Mouse (Mus musculus) hindbrain, embryonic 14.5 days (tissue): ENCODE results near the gene Gm49384. TPM values are rescaled to one million over a fixed set of nuclear protein-coding genes. Genes with fewer than 3 reads are reported as not detected.

Source experiments
- ATAC-seq: fragments of 200-750 bp; cut with Nextera tagmentation; 2 replicates; pipeline ENCODE4 v1.8.0; 2017; ENCODE audit warnings: moderate number of reproducible peaks, mild to moderate bottlenecking, moderate TSS enrichment, moderate library complexity; ENCODE audit not compliant: low FRiP score
- DNase-seq: peaks from one replicate; pipeline ENCODE4 v3.0.0-alpha.2; 2015; ENCODE audit warnings: low spot score
- H3K27ac ChIP-seq: fragments of 300-500 bp; sonication (generic); 2 replicates; pipeline ENCODE4 v1.5.1; 2014; ENCODE audit warnings: mild to moderate bottlenecking, moderate library complexity
- H3K27me3 ChIP-seq: fragments of 300-500 bp; sonication (generic); 2 replicates; pipeline ENCODE4 v1.6.1; 2014; ENCODE audit warnings: mild to moderate bottlenecking, low read length, mixed read lengths; ENCODE audit not compliant: control insufficient read depth, insufficient read depth
- H3K36me3 ChIP-seq: fragments of 300-500 bp; sonication (generic); replicated peaks from 2 replicates; pipeline ENCODE4 v1.6.1; 2014; ENCODE audit not compliant: control insufficient read depth, insufficient read depth
- H3K4me1 ChIP-seq: fragments of 300-500 bp; sonication (generic); replicated peaks from 2 replicates; pipeline ENCODE4 v1.6.1; 2014; ENCODE audit warnings: antibody characterized with exemption, low read length, mixed read lengths; ENCODE audit not compliant: control insufficient read depth, insufficient read depth
- H3K4me2 ChIP-seq: fragments of 300-500 bp; sonication (generic); replicated peaks from 2 replicates; pipeline ENCODE4 v1.6.1; 2014; ENCODE audit warnings: mild to moderate bottlenecking, moderate library complexity
- H3K4me3 ChIP-seq: fragments of 300-500 bp; sonication (generic); replicated peaks from 2 replicates; pipeline ENCODE4 v1.5.1; 2014; ENCODE audit warnings: mild to moderate bottlenecking, low read length
- H3K9ac ChIP-seq: fragments of 300-500 bp; sonication (generic); 2 replicates; pipeline ENCODE4 v1.6.1; 2014
- H3K9me3 ChIP-seq: fragments of 300-500 bp; sonication (generic); 2 replicates; pipeline ENCODE4 v1.6.1; 2016; ENCODE audit warnings: low read length; ENCODE audit not compliant: control insufficient read depth
- WGBS: fragments of 180-500 bp; shearing (Covaris S2); extraction: QIAGEN DNeasy Blood & Tissue Kit; methylation state at CpG from one replicate; pipeline ENCODE4 v1.1.7; 2014; 5-methylcytosine and 5-hydroxymethylcytosine counted together
- polyA plus RNA-seq: library from polyadenylated mRNA; unstranded; fragments of >200 nt; fragmentation: Nextera tagmentation; extraction: Ambion mirVana; gene quantifications from 2 replicates; pipeline ENCODE4 v1.2.1, GENCODE M21; 2014

Gene Gm49384
- 10.4 and 12.5 TPM in 2 replicates for polyA plus RNA-seq

DNA sequence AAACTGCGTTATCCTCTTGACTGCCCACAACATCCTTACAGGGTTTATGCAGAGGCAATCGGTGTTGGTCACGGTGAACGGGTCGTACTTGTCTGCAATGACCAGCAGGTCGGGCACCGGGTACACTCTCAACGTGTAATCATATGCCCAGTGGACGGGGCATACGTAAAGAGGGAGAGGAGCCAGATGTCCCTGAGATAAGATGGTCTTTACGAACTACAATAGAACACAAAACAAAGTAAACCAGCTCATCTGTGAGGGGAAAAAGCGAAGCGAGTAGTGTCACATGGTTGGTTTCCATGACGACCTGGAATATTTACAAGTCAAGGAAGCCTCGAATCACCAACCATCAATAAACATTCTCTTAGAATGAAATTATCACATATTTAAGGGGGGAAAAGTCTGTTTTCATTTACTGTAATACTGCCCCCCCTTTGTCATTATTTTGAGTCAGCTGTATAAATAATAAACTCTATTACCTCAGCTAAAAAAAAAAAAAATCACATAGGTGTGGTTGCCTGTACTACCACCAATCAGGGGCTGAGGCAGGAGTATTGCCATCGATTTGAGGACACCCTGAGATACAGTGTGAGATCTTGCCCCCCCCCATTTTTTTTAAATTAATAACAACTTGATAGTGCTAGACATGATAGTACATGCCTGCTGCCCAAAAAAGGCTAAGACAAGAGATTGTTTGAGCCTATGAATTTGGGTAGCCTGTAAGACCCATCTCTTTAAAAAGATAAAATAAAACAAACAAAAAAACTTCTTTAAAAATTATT, at the start of gene Gm49384:
TSS of gene Gm49384 (minus strand) at position 216 of the 782 bp plus-strand sequence.
- 57% methylated on average over 16 of the region's 16 CpGs for WGBS

DNA sequence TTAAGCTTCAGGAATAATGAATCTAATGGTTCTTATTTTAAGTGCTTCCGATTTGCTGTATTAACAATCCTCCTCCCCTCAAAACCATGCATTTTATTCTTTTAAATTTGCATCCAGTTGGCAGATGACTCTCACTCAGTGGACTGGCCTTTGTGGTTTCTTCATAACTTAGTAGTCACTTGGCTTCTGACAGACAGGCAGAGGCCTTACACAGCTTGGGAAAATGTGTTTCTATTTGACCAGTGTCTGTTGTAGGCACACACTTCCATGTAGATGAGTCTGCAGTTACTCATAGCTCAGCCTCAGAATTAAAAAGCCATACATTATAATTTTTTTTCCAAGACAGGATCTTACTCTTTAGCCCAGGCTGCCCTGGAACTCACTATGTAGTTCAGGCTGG, 49.7 kb upstream of the Gm49384 start:
- DNase-seq (no peak), ATAC-seq (no peak)
- no peaks in the 10 kb centered on the region for H3K4me1 ChIP-seq
- 100% methylated on average over 1 of the region's 1 CpGs for whole genome bisulfite sequencing
- H3K4me2 ChIP-seq, result no peak overlapping the region
- H3K9ac ChIP-seq, result no peak overlapping the region
- H3K27ac ChIP-seq, result no peak overlapping the region
- no peak overlapping the region for H3K4me3 ChIP-seq
- H3K9me3 ChIP-seq, result no peaks in the 10 kb centered on the region
- H3K36me3 ChIP-seq, result no peaks in the 10 kb centered on the region
- H3K27me3 ChIP-seq, result no peaks in the 10 kb centered on the region

More for the DNA sequence above, at the start of gene Gm49384:
- Histone ChIP-seq H3K9ac (no peak within 1 kb of the TSS), H3K27me3 (no peaks in the 10 kb centered on the region), H3K27ac (no peak within 1 kb of the TSS), H3K4me2 (0 out of 2 replicates have a peak within 1 kb of the TSS, but pooled peaks have one; percentile 3), H3K9me3 (no peaks in the 10 kb centered on the region), H3K4me3 (no peak within 1 kb of the TSS), H3K36me3 (peaks cover 8% of the 10 kb centered on the region), H3K4me1 (peaks cover 3% of the 10 kb centered on the region)
- ATAC-seq (peak; percentile 53; the same call in 1 of the 2 replicates), DNase-seq (peak; percentile 58)

DNA sequence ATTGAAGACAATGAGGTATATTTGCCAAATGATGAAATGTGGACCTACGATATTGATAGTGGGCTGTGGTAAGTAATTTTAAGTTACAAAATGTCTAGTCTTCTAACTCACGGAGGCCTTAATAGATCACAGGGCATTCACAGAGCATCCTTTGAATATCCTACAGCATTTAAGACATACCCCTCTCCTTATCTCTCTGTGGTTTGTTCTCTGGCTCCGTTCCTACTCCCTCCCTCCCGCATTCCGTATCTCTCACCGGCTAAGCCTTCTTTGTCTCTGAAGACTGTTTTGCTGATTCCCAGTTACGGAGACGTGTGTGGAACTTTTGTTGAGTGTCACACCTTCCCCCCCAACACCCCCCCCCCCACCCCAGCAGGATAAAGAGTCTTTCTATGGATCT, 46.7 kb upstream of the Gm49384 start:
- DNase-seq (no peak), ATAC-seq (no peak)
- H3K4me1 ChIP-seq, result no peaks in the 10 kb centered on the region
- no peak overlapping the region for H3K4me3 ChIP-seq
- H3K4me2 ChIP-seq, result no peak overlapping the region
- H3K36me3 ChIP-seq, result no peaks in the 10 kb centered on the region
- H3K9ac ChIP-seq, result no peak overlapping the region
- 81% methylated on average over 8 of the region's 8 CpGs for WGBS
- no peaks in the 10 kb centered on the region for H3K9me3 ChIP-seq
- no peaks in the 10 kb centered on the region for H3K27me3 ChIP-seq
- no peak overlapping the region for H3K27ac ChIP-seq

DNA sequence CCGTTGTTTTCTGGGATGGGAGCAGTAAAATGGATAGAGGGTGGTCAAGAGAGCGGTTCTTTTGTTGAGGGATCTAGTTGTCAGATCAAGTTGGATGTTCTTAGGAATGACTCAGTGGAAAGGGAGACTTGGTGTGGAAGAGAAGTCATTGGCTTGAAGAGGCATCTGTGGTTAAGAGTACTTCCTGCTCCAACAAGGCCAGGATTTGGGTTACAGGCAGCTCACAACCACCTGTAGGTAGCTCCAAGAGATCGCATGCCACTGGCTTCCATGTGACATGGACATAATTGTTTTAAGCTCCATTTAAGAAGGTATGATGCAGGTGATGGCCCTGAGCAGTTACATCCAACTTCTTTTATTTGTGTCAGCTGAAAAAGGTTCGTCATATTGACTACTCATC, 45.7 kb upstream of the Gm49384 start:
- H3K4me3 ChIP-seq, result no peak overlapping the region
- no peak overlapping the region for H3K9ac ChIP-seq
- no peak overlapping the region for H3K4me2 ChIP-seq
- no peaks in the 10 kb centered on the region for H3K36me3 ChIP-seq
- no peaks in the 10 kb centered on the region for H3K9me3 ChIP-seq
- H3K4me1 ChIP-seq, result no peaks in the 10 kb centered on the region
- 90% methylated on average over 4 of the region's 4 CpGs for WGBS
- H3K27ac ChIP-seq, result no peak overlapping the region
- DNase-seq (no peak), ATAC-seq (no peak)
- no peaks in the 10 kb centered on the region for H3K27me3 ChIP-seq

DNA sequence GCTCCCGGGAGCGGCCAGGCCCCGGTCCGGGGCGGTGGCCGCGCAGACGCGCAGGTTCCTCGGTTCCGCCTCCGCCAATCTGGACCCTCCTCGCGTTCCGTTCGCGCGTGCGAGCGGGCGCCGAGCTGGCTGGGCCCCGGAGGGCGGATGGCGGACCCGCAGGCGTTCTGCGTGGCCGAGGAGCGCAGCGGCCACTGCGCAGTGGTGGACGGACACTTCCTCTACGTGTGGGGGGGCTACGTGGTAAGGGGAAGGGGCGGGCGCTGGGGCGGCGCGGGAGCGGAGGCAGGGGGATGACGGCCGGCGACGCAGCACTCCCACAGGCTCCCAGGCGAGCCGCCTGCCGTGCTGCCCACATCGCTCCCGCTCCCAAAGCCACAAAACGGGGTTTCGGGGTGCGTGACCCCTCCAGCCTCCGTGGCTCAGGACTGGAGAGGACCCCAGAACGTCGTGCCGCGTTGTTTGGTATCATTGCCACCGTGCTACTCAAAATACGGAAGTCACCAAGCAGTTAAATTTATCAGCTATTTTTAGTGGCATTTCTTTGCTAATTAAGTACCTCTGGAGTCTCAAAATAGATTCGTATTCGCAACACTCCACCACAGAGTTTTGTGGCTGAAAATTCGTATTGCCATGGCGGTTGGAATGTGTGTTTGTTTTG, 37.8 kb upstream of the Gm49384 start:
- DNase-seq (peak; percentile 73), ATAC-seq (peak; percentile 95)
- H3K36me3 ChIP-seq, result no peaks in the 10 kb centered on the region
- no peaks in the 10 kb centered on the region for H3K9me3 ChIP-seq
- no peaks in the 10 kb centered on the region for H3K4me1 ChIP-seq
- peak overlapping the region; percentile 78 for H3K27ac ChIP-seq
- H3K9ac ChIP-seq, result peak overlapping the region; percentile 84
- peak overlapping the region; percentile 83 for H3K4me3 ChIP-seq
- peak overlapping the region; percentile 65 for H3K4me2 ChIP-seq
- H3K27me3 ChIP-seq, result no peaks in the 10 kb centered on the region
- under 1% methylated on average over 52 of the region's 64 CpGs for WGBS

DNA sequence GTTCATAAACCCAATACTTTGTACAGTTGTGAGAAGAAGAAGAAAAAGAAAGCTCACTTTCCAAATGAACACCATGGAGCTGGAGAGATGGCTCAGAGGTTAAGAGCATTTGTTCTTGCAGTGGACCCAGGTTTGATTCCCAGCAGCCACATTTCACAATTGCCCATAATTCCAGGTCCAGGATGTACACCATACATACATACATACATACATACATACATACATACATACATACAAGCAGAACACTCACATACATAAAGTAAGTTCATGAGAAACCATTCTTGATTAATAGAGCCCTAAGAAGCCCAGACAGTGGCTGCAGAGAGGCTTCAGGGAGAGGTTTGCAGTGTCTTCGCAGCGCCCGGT, 37.3 kb upstream of the Gm49384 start:
- no peaks in the 10 kb centered on the region for H3K9me3 ChIP-seq
- ATAC-seq, result no peak
- peak; percentile 24 for DNase-seq
- 5% methylated on average over 3 of the region's 3 CpGs for WGBS
- H3K4me3 ChIP-seq, result peak overlapping the region; percentile 83
- H3K27me3 ChIP-seq, result no peaks in the 10 kb centered on the region
- H3K4me2 ChIP-seq, result peak overlapping the region; percentile 65
- H3K27ac ChIP-seq, result peak overlapping the region; percentile 78
- no peaks in the 10 kb centered on the region for H3K4me1 ChIP-seq
- H3K36me3 ChIP-seq, result no peaks in the 10 kb centered on the region
- H3K9ac ChIP-seq, result peak overlapping the region; percentile 84

DNA sequence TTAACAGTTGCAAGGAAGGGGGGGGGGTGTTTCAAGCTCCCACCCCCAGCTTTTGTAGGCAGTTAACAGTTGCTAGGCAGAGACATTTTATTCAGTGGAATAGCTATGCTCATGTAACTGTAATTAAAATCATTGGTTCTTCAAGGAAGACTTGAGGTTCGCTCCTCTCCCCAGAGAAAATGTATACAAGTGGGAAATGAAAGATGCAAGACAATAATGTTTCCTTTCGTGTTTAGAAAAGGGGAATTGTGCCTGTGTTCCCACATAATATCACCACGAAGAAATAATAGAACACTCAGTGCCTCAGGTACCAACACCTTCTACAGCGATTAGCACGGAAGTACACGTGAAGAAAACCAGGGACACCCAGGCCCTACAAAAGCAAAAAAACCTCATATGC, 36.8 kb upstream of the Gm49384 start, which contains the start of gene Klhdc1:
TSS of gene Klhdc1 (plus strand) at position 301 of the 400 bp plus-strand sequence.
- peak within 1 kb of the TSS; percentile 65 for H3K4me2 ChIP-seq
- H3K4me1 ChIP-seq, result no peaks in the 10 kb centered on the region
- WGBS, result 64% methylated on average over 6 of the region's 6 CpGs
- no peaks in the 10 kb centered on the region for H3K36me3 ChIP-seq
- ATAC-seq (no peak), DNase-seq (no peak)
- peak within 1 kb of the TSS; percentile 78 for H3K27ac ChIP-seq
- peak within 1 kb of the TSS; percentile 84 for H3K9ac ChIP-seq
- no peaks in the 10 kb centered on the region for H3K9me3 ChIP-seq
- H3K4me3 ChIP-seq, result peak within 1 kb of the TSS; percentile 83
- H3K27me3 ChIP-seq, result no peaks in the 10 kb centered on the region

DNA sequence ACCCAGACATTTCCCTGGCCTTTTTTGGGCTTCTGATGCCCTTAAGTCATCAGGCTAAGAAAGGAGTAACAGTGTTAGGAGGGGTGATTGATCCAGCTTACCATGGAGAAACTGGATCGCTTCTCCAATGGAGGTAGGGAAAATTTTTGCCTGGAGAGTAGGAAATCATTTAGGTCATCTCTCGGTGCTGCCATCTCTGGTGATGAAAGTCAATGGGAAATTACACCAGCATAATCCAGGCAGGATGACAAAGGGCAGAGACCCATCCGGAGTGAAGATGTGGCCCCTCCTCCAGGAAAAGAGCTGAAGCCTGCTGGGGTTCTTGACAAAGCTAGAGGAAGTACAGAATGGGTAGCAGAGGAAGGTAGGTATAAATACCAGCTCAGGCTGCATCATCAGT, 34.2 kb upstream of the Gm49384 start:
- Histone ChIP-seq H3K4me2 (no peak overlapping the region), H3K9me3 (no peaks in the 10 kb centered on the region), H3K9ac (no peak overlapping the region), H3K4me3 (no peak overlapping the region), H3K4me1 (no peaks in the 10 kb centered on the region), H3K36me3 (no peaks in the 10 kb centered on the region), H3K27me3 (no peaks in the 10 kb centered on the region), H3K27ac (no peak overlapping the region)
- DNase-seq (no peak), ATAC-seq (no peak)
- WGBS, result 38% methylated on average over 3 of the region's 3 CpGs

DNA sequence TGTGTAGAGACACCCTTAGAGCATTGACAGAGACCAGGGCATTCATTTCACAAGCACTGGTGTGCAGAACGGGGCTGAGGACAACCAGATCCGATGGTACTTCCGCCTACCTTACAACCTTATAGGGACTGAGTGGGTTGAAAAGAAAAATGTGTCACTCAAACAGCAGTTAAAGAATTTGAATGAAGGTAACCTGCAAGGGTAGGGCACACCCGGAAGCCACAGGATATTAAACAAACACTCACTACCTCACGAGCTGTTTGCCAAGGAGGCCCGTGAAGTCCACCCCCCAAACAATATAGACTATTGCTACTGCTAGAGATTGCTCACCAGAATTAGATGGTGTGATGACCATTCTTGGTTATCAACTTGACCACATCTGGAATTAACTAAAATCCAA, 31.7 kb upstream of the Gm49384 start:
- 95% methylated on average over 6 of the region's 6 CpGs for WGBS
- H3K27me3 ChIP-seq, result no peaks in the 10 kb centered on the region
- no peak overlapping the region for H3K27ac ChIP-seq
- no peak overlapping the region for H3K9ac ChIP-seq
- H3K36me3 ChIP-seq, result no peaks in the 10 kb centered on the region
- no peak for DNase-seq
- H3K9me3 ChIP-seq, result no peaks in the 10 kb centered on the region
- ATAC-seq, result no peak
- H3K4me1 ChIP-seq, result no peaks in the 10 kb centered on the region
- H3K4me3 ChIP-seq, result no peak overlapping the region
- no peak overlapping the region for H3K4me2 ChIP-seq
